Mouse (Mus musculus) midbrain, embryonic 11.5 days (tissue): ENCODE measurements around the gene Neurl1b. TPM values are rescaled to one million over a fixed set of nuclear protein-coding genes. Genes with fewer than 3 reads are reported as not detected.
A peak's percentile ranks its signal among the peaks of the same experiment; 100 is the strongest.

ENCODE experiments used
- ATAC-seq: fragments of 200-750 bp; cut with Nextera tagmentation; 2 replicates; pipeline ENCODE4 v1.8.0; 2017; ENCODE audit warnings: moderate TSS enrichment, moderate library complexity; ENCODE audit not compliant: low FRiP score
- DNase-seq: peaks from one replicate; pipeline ENCODE4 v3.0.0; 2015; ENCODE audit warnings: low spot score; ENCODE audit errors: missing footprints
- H3K27ac ChIP-seq: fragments of 300-500 bp; sonication (generic); 2 replicates; pipeline ENCODE4 v1.5.1; 2014; ENCODE audit warnings: low read depth, low read length
- H3K27me3 ChIP-seq: fragments of 300-500 bp; sonication (generic); 2 replicates; pipeline ENCODE4 v1.6.1; 2014; ENCODE audit warnings: mild to moderate bottlenecking, low read length, moderate library complexity, mixed read lengths; ENCODE audit not compliant: control insufficient read depth, insufficient read depth
- H3K36me3 ChIP-seq: fragments of 300-500 bp; sonication (generic); 2 replicates; pipeline ENCODE4 v1.6.1; 2014; ENCODE audit warnings: mild to moderate bottlenecking, low read length, moderate library complexity, mixed read lengths; ENCODE audit not compliant: control insufficient read depth, insufficient read depth
- H3K4me1 ChIP-seq: fragments of 300-500 bp; sonication (generic); 2 replicates; pipeline ENCODE4 v1.6.1; 2014; ENCODE audit warnings: low read length; ENCODE audit not compliant: control insufficient read depth, insufficient read depth
- H3K4me2 ChIP-seq: fragments of 300-500 bp; sonication (generic); 2 replicates; pipeline ENCODE4 v1.6.1; 2014; ENCODE audit warnings: mild to moderate bottlenecking, moderate library complexity
- H3K4me3 ChIP-seq: fragments of 300-500 bp; sonication (generic); 2 replicates; pipeline ENCODE4 v1.5.1; 2014; ENCODE audit warnings: low read depth, low read length
- H3K9ac ChIP-seq: fragments of 300-500 bp; sonication (generic); 2 replicates; pipeline ENCODE4 v1.6.1; 2014; ENCODE audit warnings: low read length
- H3K9me3 ChIP-seq: fragments of 300-500 bp; sonication (generic); 2 replicates; pipeline ENCODE4 v1.6.1; 2016; ENCODE audit warnings: low read length; ENCODE audit not compliant: control insufficient read depth
- WGBS: fragments of 180-500 bp; shearing (Covaris S2); extraction: QIAGEN DNeasy Blood & Tissue Kit; methylation state at CpG from one replicate; pipeline ENCODE4 v1.1.7; 2014; 5-methylcytosine and 5-hydroxymethylcytosine counted together
- polyA plus RNA-seq: library from polyadenylated mRNA; unstranded; fragments of >200 nt; fragmentation: Nextera tagmentation; extraction: Ambion mirVana; gene quantifications from 2 replicates; pipeline ENCODE4 v1.2.1, GENCODE M21; 2014

Neurl1b gene
- polyA plus RNA-seq, result 0.18 and 0.46 TPM in 2 replicates

GRCm38 (mm10) chr17:26414523-26415354 is at the start of gene Neurl1b:
Gene Neurl1b, plus strand, starts transcription at chr17:26414829.
- Histone ChIP-seq H3K4me1 (peaks cover 10% of the 10 kb centered on the region; the same call in 1 of the 2 replicates), H3K36me3 (no peaks in the 10 kb centered on the region), H3K9ac (peak within 1 kb of the TSS; percentile 72), H3K9me3 (no peaks in the 10 kb centered on the region), H3K4me2 (peak within 1 kb of the TSS; percentile 100), H3K4me3 (peak within 1 kb of the TSS; percentile 65), H3K27ac (no peak within 1 kb of the TSS), H3K27me3 (peaks cover 34% of the 10 kb centered on the region)
- ATAC-seq (peak; percentile 60; the same call in 1 of the 2 replicates), DNase-seq (peak; percentile 92)
- WGBS, result 1% methylated on average over 87 of the region's 105 CpGs

GRCm38 (mm10) chr17:26366792-26367191 is 47.8 kb upstream of the Neurl1b start:
- Histone ChIP-seq H3K4me1 (no peaks in the 10 kb centered on the region), H3K36me3 (no peaks in the 10 kb centered on the region), H3K9me3 (no peaks in the 10 kb centered on the region), H3K4me3 (no peak overlapping the region), H3K27ac (no peak overlapping the region), H3K4me2 (no peak overlapping the region), H3K27me3 (no peaks in the 10 kb centered on the region), H3K9ac (no peak overlapping the region)
- ATAC-seq, result no peak
- 74% methylated on average over 4 of the region's 4 CpGs for WGBS
- DNase-seq, result no peak

DNA sequence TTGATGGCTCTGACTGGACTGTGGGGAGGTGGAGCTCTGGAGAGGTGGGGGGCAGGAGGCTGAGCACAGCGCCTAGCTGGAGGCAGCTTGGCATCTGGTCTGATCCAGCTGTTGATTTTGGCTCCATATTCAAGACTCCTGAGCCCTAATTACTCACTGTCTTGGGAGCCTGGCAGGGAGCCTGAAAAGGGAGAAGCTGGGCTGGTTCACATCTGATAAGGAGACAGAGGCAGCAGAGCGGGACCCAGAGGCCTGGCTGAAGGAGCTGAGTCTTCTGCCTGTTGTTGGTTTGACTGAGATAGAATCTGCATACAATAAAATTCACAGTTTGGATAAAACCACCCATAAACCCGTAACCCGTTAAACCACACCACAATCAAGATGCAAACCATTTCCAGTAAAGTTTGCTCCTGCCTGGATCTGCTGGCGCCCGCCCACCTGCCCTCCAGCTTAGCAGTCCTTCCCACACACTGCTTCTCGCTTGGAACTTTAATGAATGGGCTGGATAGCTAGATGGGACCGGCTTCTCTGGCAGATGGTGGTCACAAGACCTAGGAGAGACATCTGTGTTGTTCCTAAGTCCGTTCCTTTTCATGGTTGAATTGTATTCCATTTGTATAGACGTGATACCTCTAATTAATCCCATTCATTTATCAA is 46.2 kb upstream of the Neurl1b start:
- Histone ChIP-seq H3K27me3 (no peaks in the 10 kb centered on the region), H3K4me1 (no peaks in the 10 kb centered on the region), H3K4me3 (no peak overlapping the region), H3K9ac (no peak overlapping the region), H3K27ac (no peak overlapping the region), H3K4me2 (no peak overlapping the region), H3K36me3 (no peaks in the 10 kb centered on the region), H3K9me3 (no peaks in the 10 kb centered on the region)
- ATAC-seq (no peak), DNase-seq (no peak)
- 81% methylated on average over 10 of the region's 10 CpGs for WGBS

GRCm38 (mm10) chr17:26370521-26371245 is 43.9 kb upstream of the Neurl1b start:
- Histone ChIP-seq H3K9ac (no peak overlapping the region), H3K4me1 (no peaks in the 10 kb centered on the region), H3K27me3 (no peaks in the 10 kb centered on the region), H3K9me3 (no peaks in the 10 kb centered on the region), H3K36me3 (no peaks in the 10 kb centered on the region), H3K4me2 (no peak overlapping the region), H3K27ac (no peak overlapping the region), H3K4me3 (no peak overlapping the region)
- 55% methylated on average over 9 of the region's 9 CpGs for WGBS
- DNase-seq (no peak), ATAC-seq (no peak)

- Histone ChIP-seq H3K36me3 (no peaks in the 10 kb centered on the region), H3K9ac (no peak overlapping the region), H3K4me2 (no peak overlapping the region), H3K27me3 (no peaks in the 10 kb centered on the region), H3K4me3 (no peak overlapping the region), H3K4me1 (no peaks in the 10 kb centered on the region), H3K27ac (no peak overlapping the region), H3K9me3 (no peaks in the 10 kb centered on the region)
- ATAC-seq, result no peak
- DNase-seq, result no peak
- WGBS, result 72% methylated on average over 3 of the region's 3 CpGs
These were observed 43.4 kb upstream of the Neurl1b start for GRCm38 (mm10) chr17:26371246-26371535.

DNA sequence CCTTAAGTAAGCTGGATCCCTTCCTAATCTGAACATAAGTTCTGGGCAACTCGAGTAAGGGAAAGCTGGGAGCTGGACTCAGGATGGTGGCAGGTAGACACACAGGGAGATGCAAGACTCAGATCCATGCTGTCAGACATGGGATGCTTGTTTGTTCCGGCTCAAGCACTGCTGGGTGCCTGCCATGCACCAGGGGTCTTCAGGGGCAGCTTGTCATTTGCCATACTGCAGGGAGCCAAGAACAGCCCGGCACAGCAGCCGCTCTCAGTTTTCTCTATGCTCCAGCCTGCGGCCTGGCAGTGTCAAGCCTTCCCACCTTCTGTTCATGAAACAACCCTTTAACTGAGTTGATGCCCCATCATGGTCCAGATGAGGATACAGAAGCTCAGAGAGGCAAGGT is 41.4 kb upstream of the Neurl1b start:
- Histone ChIP-seq H3K4me2 (no peak overlapping the region), H3K9ac (no peak overlapping the region), H3K4me1 (no peaks in the 10 kb centered on the region), H3K27me3 (no peaks in the 10 kb centered on the region), H3K36me3 (no peaks in the 10 kb centered on the region), H3K9me3 (no peaks in the 10 kb centered on the region), H3K4me3 (no peak overlapping the region), H3K27ac (no peak overlapping the region)
- WGBS, result 75% methylated on average over 5 of the region's 5 CpGs
- ATAC-seq (no peak), DNase-seq (no peak)

GRCm38 (mm10) chr17:26376416-26376815 is 38.2 kb upstream of the Neurl1b start:
- WGBS, result 70% methylated on average over 1 of the region's 1 CpGs
- H3K9ac ChIP-seq, result no peak overlapping the region
- H3K36me3 ChIP-seq, result no peaks in the 10 kb centered on the region
- ATAC-seq (no peak), DNase-seq (no peak)
- H3K4me3 ChIP-seq, result no peak overlapping the region
- H3K4me1 ChIP-seq, result peaks cover 9% of the 10 kb centered on the region
- no peak overlapping the region for H3K4me2 ChIP-seq
- no peaks in the 10 kb centered on the region for H3K27me3 ChIP-seq
- no peak overlapping the region for H3K27ac ChIP-seq
- no peaks in the 10 kb centered on the region for H3K9me3 ChIP-seq

- Histone ChIP-seq H3K4me2 (no peak overlapping the region), H3K9me3 (no peaks in the 10 kb centered on the region), H3K27ac (no peak overlapping the region), H3K4me3 (no peak overlapping the region), H3K9ac (no peak overlapping the region), H3K27me3 (no peaks in the 10 kb centered on the region), H3K4me1 (peaks cover 9% of the 10 kb centered on the region), H3K36me3 (no peaks in the 10 kb centered on the region)
- WGBS, result 83% methylated on average over 4 of the region's 4 CpGs
- no peak for DNase-seq
- no peak for ATAC-seq
These were observed 37.5 kb upstream of the Neurl1b start for GRCm38 (mm10) chr17:26376994-26377744.
